Mouse (Mus musculus) spleen, adult 2 months (tissue): ENCODE results near the gene Zfp65. TPM values are rescaled to one million over a fixed set of nuclear protein-coding genes. Genes with fewer than 3 reads are reported as not detected.

ENCODE experiments used
- DNase-seq, 2 experiments: peaks; one replicate each; pipeline versions ENCODE4 v3.0.0 to v3.0.0-alpha.2; 2012 to 2021; ENCODE audit warnings: low spot score in 2 of 2, low read depth in 1 of 2
- H3K27ac ChIP-seq: fragments of 200-500 bp; 2 replicates; pipeline ENCODE4 v1.5.1; 2012; ENCODE audit warnings: low read length, inconsistent platforms; ENCODE audit not compliant: insufficient read depth
- H3K27me3 ChIP-seq: fragments of 200-500 bp; 2 replicates; pipeline ENCODE4 v1.6.1; 2012; ENCODE audit warnings: mild to moderate bottlenecking, moderate library complexity, low read length, inconsistent platforms; ENCODE audit not compliant: control insufficient read depth, insufficient read depth
- H3K36me3 ChIP-seq: fragments of 200-500 bp; 2 replicates; pipeline ENCODE4 v1.6.1; 2012; ENCODE audit warnings: mild to moderate bottlenecking, low read length, inconsistent platforms; ENCODE audit not compliant: control insufficient read depth, insufficient read depth
- H3K4me1 ChIP-seq: fragments of 200-500 bp; 2 replicates; pipeline ENCODE4 v1.6.1; 2011; ENCODE audit warnings: inconsistent platforms; ENCODE audit not compliant: control insufficient read depth, insufficient read depth, insufficient read length
- H3K4me3 ChIP-seq: fragments of 200-500 bp; 2 replicates; pipeline ENCODE4 v1.5.1; 2011; ENCODE audit warnings: mild to moderate bottlenecking, inconsistent platforms; ENCODE audit not compliant: insufficient read depth, insufficient read length; ENCODE audit errors: extremely low read depth
- CTCF ChIP-seq: fragments of 200-500 bp; IDR thresholded peaks from 2 replicates; pipeline ENCODE4 v1.5.1; 2011; ENCODE audit warnings: mild to moderate bottlenecking, inconsistent platforms; ENCODE audit not compliant: insufficient read depth, insufficient read length, insufficient replicate concordance; ENCODE audit errors: extremely low read depth
- POLR2A ChIP-seq: fragments of 200-500 bp; IDR thresholded peaks from 2 replicates; pipeline ENCODE4 v1.6.1; 2011; ENCODE audit warnings: low read depth, low read length, inconsistent platforms
- WGBS: fragments of 180-500 bp; shearing (Covaris S2); methylation state at CpG from one replicate; pipeline ENCODE4 v1.1.7; 2018; 5-methylcytosine and 5-hydroxymethylcytosine counted together
- polyA plus RNA-seq: library from polyadenylated mRNA; depleted of rRNA; stranded (reverse); fragments of >200 nt; gene quantifications from 2 replicates; pipeline ENCODE4 v1.2.3, GENCODE M21; 2012; rRNA removed

The Zfp65 gene
- 0.59 and 0.77 TPM in 2 replicates for polyA plus RNA-seq

DNA sequence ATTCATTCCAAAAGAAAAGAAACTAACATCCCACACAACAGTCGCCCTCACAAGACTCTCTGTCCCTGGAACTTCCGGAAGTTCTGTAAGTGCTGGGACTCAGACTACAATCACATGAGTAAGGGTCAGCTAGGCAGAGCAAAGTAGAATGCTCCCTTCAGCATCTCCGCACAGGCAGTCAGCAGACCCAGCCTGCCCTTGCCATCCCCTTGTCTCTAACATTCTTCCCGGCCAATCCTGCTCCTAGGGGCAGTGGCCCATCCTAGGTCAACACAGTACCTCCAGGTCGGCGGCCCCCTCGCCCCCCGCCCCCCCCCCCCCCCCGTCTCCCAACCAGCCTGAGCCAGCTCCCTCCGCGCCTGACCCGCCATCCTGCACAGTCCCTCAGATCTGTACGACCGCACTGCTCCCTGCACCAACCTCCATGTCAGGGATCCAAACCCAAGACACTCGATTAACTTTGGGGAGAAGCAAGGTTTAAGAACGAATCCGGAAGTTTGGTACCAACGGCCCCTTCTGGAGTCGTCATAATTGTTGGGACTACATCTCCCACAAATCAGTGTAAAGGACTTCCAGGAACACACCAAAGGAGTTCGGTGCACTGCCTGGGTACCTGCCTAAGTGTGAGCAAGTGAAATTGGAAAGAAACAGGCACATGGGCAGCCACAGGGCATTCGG, at the start of gene Zfp65:
Zfp65 (minus strand) TSS at position 533 of the 678 bp plus-strand sequence.
- peak; percentile 26 for DNase-seq
- 3% methylated on average over 20 of the region's 21 CpGs for WGBS
- Histone ChIP-seq H3K27ac (peak within 1 kb of the TSS; percentile 35; the same call in 1 of the 2 replicates), H3K36me3 (no peaks in the 10 kb centered on the region), H3K4me1 (no peaks in the 10 kb centered on the region), H3K27me3 (no peaks in the 10 kb centered on the region), H3K4me3 (peak within 1 kb of the TSS; percentile 90)
- TF ChIP-seq POLR2A (peak; percentile 12; the same call in 1 of the 2 replicates), CTCF (no peak)

DNA sequence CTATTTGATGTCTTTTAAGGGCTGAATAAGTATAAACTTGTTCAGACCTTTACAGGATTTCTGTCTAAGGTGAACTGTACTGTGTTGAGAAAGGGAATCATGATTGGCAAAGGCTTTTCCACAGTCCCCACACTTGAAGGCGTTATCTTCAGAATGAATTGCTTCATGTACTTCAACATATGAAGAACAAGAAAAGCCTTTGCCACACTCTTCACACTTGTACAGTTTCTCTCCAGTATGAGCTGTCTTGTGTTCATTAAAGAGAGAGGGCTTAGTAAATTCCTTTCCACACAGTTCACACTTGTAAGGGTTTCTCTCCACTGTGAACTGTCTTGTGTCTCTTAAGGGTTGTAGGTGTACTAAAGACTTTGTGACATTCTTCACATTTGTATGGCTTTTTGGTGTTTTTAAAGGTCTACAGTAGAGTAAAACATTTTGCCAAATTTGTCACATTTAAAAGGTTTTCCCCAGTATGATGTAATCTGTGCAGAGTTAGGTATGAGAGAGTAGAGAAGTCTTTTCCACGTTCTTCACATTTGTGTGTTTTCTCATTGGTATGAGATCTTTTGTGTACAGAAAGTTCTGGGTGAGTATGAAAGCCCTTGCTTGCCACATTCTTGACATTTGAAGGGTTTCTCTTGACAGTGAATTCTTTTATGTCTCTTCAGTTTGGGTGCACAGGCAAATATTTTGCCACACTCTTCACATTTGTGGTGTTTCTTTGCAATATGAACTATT, 34.2 kb upstream of the Zfp65 start:
- DNase-seq = no peak
- no peaks in the 10 kb centered on the region for H3K36me3 ChIP-seq
- no peak for TF ChIP-seq CTCF
- TF ChIP-seq POLR2A = no peak
- WGBS = 82% methylated on average over 2 of the region's 2 CpGs
- H3K4me3 ChIP-seq = no peak overlapping the region
- H3K27ac ChIP-seq = no peak overlapping the region
- no peaks in the 10 kb centered on the region for H3K4me1 ChIP-seq
- no peaks in the 10 kb centered on the region for H3K27me3 ChIP-seq

DNA sequence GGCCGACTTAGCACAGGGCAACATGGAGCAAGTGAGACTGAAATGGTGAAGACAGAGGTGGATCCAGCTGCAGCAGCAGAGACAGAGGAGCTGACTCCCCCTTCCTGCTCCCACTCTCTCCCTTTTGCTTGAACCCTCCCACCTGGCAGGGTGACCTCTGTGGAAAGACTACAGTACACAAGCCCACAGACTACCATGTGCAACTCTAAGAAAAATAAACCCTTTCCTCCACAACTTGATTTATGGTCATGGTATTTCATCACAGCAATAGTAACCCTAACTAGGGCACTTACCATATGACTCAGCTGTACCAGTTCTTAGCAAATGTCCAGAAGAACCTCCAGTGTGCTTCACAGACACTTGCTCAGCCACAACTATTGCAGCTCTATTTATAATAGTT, 31.0 kb upstream of the Zfp65 start:
- WGBS = 75% methylated on average over 1 of the region's 1 CpGs
- Histone ChIP-seq H3K27ac (no peak overlapping the region), H3K27me3 (no peaks in the 10 kb centered on the region), H3K4me3 (no peak overlapping the region), H3K36me3 (no peaks in the 10 kb centered on the region), H3K4me1 (no peaks in the 10 kb centered on the region)
- DNase-seq = no peak
- TF ChIP-seq POLR2A (no peak), CTCF (no peak)

DNA sequence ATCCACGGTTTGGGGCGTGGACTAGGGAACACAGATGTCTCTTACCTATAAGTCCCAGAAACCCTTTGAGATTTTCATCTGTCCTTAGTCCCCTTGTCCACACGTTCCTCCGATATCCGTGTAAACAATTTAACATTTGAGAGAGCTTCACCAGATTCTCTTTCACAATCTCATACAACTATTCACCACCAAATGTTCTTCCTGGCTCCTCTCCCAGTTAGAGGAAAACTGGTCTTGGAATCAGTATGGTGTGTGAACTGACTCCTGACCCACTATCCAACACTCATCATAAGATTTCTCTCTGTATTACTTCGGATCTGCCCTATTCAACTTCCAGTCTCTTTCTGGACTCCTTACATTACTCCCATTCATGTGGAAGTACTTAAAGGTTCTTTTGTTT, 26.8 kb upstream of the Zfp65 start:
- no peaks in the 10 kb centered on the region for H3K27me3 ChIP-seq
- no peak overlapping the region for H3K27ac ChIP-seq
- H3K36me3 ChIP-seq = peaks cover 5% of the 10 kb centered on the region
- WGBS = 89% methylated on average over 6 of the region's 6 CpGs
- no peak overlapping the region for H3K4me3 ChIP-seq
- TF ChIP-seq CTCF = no peak
- no peak for TF ChIP-seq POLR2A
- DNase-seq = no peak
- no peaks in the 10 kb centered on the region for H3K4me1 ChIP-seq

DNA sequence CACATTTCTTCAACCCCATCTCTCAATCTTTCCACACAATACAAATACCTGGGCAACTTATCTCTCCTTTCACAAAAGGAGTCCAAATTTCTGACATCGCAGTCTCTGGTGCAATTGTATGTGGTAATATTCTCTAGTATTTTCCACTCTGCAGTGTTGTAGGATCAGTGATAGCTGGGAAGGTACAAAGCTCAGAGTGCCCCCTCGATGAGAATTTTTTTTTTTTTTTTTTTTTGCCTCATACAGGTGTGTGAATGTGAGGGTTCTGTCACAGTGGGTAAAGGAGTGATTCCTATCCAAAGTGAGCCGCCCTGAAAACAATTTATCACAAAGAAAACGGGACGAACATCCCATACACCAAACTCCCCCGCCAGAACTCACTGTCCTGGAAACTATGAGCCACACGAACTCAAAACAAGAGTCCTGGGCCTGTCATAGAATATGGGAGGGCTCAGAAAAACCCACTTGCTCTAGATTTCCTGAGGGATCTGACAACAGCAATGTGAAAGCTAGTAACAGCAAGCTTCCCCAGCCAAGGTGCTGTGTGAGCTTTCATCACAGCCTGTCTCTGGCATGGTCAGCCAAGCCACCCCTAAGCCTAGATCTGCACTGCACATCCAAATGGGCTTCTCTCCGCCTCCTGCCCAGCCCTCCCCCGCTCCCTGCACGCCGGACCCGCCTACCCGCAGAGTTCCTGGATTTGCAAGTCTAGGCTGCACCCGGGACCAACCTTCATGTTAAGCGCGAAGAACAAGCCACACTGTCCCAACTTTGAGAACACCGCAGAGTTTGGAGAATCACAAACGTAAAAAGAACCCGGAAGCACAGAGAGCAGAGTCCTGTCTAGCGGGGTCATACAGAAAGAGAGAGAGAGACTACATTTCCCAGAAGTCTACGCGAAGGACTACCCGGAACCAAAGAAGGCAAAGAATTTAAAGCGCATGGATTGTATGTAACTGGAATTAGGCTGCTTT, 25.6 kb upstream of the Zfp65 start, which contains the start of gene Zfp85:
Zfp85 (minus strand) TSS at position 896 of the 974 bp plus-strand sequence.
- H3K4me3 ChIP-seq = peak within 1 kb of the TSS; percentile 91
- peaks cover 5% of the 10 kb centered on the region for H3K36me3 ChIP-seq
- 6% methylated on average over 24 of the region's 24 CpGs for WGBS
- no peaks in the 10 kb centered on the region for H3K27me3 ChIP-seq
- no peak for TF ChIP-seq POLR2A
- no peak for TF ChIP-seq CTCF
- peak; percentile 44 to 47 for DNase-seq
- H3K4me1 ChIP-seq = no peaks in the 10 kb centered on the region
- H3K27ac ChIP-seq = peak within 1 kb of the TSS; percentile 81

DNA sequence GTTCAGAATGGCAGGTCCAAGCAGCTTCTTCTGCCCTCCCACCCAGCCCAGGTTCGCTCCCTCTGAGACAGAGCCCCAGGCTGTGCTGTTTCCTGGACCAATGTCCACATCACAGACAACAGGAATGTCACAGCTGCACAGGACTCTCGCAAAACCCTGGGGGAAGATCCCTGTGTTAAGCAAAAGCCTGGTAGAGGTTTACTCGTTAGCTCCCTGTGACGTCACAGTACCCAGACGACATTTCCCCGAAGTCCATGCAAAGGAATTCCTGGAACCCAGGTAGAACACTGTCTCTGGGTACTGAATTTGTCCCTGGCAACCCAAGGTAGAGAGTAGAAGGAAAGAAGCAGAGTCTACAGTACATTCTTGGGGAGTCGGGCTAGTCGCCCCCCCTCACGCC, 14.9 kb upstream of the Zfp65 start:
- no peak for DNase-seq
- 95% methylated on average over 9 of the region's 9 CpGs for WGBS
- H3K27ac ChIP-seq = no peak overlapping the region
- no peaks in the 10 kb centered on the region for H3K27me3 ChIP-seq
- H3K4me3 ChIP-seq = no peak overlapping the region
- peaks cover 3% of the 10 kb centered on the region for H3K36me3 ChIP-seq
- TF ChIP-seq POLR2A (no peak), CTCF (no peak)
- H3K4me1 ChIP-seq = no peaks in the 10 kb centered on the region
